Mouse (Mus musculus) gastrocnemius, postnatal 10 days (tissue): Measurements from ENCODE around the gene Ccdc190. TPM values are rescaled to one million over a fixed set of nuclear protein-coding genes. Genes with fewer than 3 reads are reported as not detected.

Experiments used
- DNase-seq: peaks from one replicate; pipeline ENCODE4 v3.0.0; 2021; ENCODE audit warnings: mixed read lengths
- total RNA-seq, 2 experiments: library from RNA; stranded (reverse); gene quantifications; 2 replicates each; pipeline ENCODE4 v1.2.3; 2021

The Ccdc190 gene
- total RNA-seq, 2 experiments from 2014 or later: not detected

DNA sequence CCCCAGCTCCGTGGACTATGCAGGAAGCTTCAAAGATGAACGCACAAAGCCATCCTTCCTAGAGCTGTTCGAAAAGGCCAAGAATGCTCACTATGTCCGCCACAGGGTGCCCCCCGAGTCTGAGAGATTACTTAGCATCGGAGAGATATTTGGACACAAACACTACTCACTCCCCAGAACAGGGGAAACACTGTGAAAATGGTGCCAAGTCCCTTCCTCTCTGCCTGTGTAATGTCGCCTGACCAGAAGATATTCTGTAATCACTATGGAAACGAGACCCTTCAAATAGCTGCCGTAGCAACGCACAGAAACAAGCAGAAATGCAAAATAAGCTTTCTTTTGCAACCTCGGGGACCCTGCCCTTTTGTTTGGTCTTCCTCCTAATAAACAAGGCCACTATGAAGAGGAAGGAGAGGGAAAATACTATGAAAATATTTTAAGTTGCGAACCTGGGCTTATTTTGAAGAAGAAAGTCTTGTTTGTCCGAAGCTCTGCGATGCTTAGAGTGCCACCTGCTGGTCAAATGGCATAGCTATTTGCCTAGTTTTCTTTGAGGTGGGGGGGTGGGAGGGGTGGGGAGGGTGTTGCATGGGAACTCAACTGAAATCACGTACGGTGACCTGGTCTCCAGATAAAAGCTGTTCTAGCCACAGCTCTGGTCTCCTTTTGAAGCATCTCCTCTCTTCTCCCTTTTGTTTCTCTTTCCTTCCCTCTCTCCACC, 5.7 kb downstream of the Ccdc190 start:
- peak; percentile 52 for DNase-seq

DNA sequence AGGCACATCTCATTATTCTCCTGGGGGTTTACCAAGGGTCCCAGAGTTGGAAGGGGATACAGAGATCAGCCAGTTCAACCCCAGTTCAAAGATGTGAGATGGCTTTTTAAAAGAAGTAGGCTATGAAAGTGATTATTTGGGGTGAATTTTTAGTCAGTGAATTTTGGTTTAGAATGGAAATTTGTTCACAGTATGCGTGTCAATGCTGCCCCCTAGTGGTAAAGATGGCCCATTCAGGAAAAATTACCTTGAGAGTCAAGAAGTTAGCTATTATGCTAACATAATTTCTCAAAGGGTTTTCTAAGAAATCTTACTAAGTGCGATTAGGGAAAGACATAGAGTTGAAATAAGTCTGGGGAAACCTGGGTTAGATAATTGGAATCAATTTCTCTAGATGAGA, 10.9 kb downstream of the Ccdc190 start:
- peak; percentile 35 for DNase-seq

DNA sequence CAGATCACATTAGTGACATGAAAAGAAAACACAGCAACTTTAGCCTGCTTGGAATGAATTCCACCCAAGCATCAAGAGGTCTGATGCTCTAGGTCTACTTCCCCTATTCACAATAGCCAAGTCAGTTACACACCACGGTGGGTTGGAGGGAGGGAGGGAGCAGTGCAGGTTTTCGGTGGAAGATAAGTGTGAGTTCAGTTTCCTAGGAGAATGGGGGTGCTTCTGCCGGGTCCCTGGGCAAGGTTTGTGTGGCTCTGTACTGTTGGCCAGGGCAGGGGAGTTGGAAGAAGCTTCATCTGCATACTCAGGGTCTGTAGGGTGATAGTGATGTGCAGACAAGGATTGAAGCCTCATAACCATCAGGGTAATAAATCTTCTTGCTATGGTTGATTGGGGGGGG, 17.6 kb downstream of the Ccdc190 start:
- DNase-seq: no peak

DNA sequence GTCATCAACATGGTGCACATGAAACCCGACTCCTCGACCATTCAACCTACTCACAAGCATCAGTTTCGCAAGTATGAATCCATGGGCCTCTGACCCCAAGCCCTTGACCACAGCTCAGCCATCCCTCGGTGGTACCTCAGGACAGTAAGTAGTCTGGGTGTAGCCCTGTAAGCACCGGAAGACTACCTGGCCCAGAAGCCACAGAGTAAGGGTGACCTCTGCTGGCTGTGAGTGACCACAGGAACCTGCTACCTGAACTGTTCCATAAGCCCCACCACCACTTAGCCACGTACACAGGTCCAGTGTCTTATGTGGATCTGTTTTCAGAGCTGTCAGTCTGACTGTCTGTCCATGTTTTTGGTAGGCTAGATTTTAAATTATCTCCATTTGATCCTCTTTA, 19.2 kb downstream of the Ccdc190 start:
- DNase-seq: no peak

DNA sequence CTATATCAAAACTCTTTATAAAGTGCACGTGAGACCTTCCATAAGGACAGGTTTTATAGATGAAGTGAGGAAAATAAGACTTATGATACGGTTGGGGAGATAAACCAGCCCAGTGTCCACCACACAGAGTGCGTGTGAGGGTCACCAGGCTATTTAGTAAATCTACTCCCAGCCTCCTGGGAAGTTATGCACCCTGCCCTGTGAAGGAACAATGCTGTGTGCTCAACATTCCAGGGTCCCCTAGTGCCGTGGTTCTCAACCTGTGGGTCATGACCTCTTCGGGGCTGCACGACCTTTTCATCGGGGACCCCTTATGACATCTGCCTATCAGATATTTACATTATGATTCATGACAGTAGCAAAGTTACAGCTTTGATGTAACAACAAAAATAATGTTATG, 19.8 kb downstream of the Ccdc190 start:
- no peak for DNase-seq

DNA sequence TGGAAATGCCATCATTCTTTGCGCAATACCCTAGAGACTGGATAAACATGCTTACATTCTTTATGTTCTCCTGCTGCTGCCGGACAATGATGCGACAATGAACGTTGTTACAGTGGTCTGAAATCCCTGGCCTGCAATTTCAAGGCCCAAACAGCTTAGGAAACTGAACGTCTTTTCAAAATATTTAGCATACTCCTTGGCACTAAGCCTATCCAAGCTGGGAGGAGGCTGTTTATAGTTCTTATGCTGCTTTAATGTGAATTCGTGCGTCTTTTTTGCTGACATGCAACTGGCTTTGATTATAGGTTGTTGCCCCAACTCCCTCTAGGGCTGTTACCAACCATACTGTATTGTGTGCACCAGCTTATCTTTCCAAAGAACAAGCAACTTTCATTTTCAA, 20.4 kb downstream of the Ccdc190 start:
- no peak for DNase-seq

DNA sequence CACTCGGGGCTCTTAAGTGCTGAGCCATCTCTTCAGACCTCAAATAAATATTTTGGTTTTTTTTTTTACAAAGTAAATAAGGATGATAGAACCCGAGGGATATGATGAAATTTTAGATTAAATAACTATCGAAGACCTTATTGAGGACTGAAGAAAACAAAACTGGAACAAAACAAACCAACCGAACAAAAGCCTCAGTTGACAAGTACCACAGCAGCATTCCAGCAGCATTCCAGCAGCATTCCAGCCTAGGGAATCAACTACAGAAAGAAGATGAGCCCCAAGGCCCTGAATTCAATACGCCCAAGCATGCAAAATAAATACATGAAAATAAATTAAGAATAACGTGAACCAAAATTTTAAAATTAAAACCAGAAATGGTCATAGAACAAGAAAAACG, 21.5 kb downstream of the Ccdc190 start:
- DNase-seq: no peak

DNA sequence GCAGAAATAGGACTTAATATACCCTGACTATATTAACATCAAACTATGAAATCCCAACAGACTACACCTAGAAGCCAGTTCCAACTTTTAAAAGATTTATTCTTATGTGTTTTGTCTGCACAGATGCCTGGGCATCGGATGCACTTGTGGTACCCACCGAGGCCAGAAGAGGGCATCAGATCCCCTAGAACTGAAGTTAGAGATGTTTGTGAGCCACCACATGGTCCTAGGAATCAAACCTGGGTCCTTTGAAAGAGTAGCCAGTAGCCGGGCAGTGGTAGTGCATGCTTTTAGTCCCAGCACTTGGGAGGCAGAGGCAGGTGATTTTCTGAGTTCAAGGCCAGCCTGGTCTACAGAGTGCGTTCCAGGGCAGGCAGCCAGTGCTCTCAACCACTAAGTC, 22.2 kb downstream of the Ccdc190 start:
- DNase-seq: no peak

DNA sequence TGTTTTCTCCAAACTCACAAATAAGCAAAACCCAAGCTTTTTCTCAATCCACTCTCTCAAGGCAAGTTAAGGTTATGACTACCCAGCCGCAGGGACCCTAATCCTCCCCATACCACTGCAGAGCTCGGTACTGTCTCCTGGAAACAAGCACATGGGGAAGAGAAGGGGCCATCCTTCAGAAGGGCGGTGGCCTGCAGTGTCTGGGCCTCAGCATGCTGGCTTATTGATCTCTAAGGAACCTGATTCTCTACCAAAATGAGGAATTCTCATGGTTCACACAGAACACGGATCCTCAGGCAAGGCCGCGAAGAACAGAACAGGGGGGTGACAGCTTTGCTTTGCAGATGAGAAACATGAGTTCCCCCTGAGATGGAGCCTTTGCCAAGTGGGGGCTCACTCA, 23.1 kb downstream of the Ccdc190 start:
- DNase-seq: no peak

DNA sequence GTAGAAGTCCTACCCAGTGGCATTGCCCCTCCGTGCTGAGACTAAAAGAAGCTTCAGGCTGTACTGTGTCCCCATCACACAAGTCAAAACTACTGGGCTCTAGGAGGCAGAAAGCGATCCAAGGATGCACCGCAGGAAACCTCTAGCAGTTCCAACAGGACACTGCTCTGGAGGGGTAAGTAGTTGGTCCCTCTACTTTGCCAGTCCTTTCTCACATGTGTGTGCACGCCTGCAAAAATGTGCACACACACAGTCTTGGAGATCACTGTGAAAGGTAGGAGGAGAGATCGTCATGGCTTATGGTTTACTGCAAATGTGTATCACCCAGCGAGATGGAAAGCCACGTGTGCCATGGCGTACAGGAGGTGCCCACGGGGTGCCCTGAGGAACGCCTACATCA, 24.2 kb downstream of the Ccdc190 start:
- DNase-seq: no peak

DNA sequence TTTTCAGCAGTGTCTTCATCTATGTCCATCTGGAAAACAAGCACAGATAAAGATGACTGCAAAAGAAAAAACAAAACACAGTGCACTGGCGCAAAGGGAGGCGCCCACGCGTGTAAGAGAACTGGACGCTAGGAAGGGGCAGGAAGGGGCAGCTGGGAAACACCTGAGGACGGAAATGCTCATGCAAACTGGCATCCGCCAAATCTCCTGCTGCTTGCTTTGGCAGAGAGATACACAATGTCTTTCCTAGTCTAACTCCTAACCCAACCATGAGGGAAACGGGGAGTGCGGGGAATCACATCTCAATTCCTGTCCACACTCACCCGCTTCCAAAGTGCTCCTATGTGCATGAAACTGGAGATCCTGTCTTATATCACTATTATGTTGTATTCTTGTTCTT, 24.7 kb downstream of the Ccdc190 start:
- DNase-seq: no peak

DNA sequence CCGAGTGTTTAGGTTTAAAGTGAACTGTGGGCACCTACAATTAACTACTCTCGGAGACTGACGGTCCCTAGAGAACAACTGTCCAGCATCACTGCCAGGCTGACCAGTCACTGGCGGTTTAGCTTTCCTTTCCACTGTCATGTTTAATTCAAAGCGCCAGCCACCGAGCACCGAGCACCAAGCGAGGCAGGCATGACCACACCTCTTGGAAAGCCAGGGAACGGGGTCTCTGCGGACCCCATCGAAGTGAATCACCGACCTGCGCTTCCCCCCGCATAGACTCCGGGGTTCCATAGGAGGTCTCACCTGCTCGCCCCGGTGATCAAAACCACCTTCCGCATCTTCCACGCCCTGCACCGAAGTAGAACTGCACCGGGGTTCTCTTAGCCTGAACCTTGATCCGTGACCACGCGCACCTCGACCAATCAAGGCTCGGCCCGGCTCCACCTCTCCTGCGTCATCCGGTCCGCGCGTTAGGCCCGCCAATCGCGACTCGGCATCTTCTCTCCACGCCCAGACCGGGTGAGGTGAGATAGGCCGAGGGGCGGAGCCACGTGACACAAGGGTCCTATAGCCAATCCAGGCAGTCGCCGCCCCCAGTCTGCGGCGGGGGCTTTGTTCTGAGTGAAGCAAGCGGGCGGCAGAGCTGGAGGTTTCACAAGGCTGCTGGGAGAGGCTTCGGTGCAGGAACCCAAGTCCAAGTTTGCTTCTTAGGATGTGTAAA, 40.5 kb downstream of the Ccdc190 start, which contains the start of gene Hsd17b7:
Gene Hsd17b7 (minus strand): TSS at position 450 of the 724 bp plus-strand sequence.
- peak; percentile 96 for DNase-seq

DNA sequence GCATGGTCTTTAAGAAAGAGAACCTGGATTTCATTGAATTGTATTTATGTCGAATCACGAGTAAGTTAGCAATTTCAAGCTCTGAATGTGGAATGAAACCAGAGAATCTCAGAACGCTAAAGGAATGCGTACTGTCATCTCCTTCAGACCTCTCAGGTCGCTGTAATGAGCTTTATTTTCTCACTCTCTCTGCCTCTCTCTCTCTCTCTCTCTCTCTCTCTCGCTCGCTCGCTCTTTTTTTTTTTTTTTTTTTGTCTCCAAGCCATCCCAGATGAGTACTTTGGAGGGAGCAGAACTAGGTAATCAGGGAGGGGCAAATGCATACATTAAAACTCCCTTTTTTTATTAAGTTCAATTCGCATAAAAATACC, 41.1 kb downstream of the Ccdc190 start:
- no peak for DNase-seq

DNA sequence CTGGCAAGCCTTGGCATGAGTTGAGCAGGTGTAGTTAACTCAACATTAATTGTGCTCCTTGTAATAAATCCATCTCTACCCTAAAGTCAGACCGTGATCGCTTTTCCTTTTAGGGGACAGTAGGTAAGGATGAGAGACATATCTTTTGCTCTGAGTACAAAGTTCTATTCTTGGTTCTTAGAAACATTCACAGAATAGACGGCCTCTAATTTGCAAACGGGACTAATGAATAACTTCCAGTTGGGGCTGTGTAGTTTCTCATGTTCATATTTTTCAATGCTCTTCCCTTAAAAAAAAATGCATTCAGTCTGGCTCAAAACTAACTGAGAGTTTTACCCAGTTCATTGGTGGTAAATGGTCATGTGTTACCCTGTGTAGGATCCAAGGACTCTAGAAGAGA, 42.5 kb downstream of the Ccdc190 start:
- no peak for DNase-seq

DNA sequence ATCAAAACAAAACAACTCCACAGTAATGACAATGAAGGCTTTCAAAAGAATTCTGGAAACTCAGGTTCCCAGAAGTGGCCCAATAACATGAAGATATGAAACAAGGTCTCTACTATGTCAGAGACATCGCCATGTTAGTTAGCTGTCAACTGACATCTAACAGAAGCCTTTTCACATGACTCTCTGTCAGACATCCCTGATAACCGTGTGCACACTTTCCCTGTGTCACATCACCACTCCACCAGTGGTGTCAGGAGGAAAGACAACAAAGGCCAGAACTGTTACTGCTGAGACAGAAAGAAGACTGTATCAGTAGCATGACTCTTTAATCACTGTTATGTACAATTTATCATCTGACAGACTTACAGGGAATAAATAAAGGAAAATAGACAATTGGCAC, 43.5 kb downstream of the Ccdc190 start:
- DNase-seq: no peak

DNA sequence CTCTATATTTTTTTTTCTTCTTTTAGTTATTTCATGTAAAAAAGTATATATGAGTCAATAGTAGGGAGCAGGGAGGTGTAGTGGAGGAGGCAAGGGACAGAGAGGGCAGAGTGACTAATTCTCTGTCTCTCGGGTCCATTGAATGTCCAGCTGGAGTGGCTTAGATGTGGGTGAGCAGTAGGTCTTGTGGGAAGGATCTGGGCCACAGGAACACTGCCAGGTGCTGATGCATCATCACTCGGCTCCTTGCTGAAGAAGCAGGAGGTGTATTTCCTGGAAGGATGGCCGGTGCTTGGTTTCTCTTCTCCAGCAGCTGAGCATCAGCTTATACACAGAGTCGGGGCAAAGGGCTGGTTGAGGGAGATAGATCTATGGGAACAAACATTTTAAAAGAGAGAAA, 49.2 kb downstream of the Ccdc190 start:
- DNase-seq: no peak

Other genes starting within 250 kb of the Ccdc190 start
- 1 to 10 TPM; 7.9 to 8.2 TPM for gene Rgs4, start 181.0 kb upstream of the Ccdc190 start, total RNA-seq
- 1 to 10 TPM; 3.3 to 3.8 TPM for gene Hsd17b7, start 40.6 kb downstream of the Ccdc190 start, total RNA-seq
- 10 to 100 TPM; 43.9 to 49.8 TPM for gene Ddr2, start 182.1 kb downstream of the Ccdc190 start, total RNA-seq
- gene Uap1, start 246.3 kb downstream of the Ccdc190 start, total RNA-seq: 10 to 100 TPM; 32.5 to 34.6 TPM